Mouse (Mus musculus) v-Abl transformed pro-B cells (cell line): ENCODE data around the gene Ifitm2.

Experiments used
- in situ Hi-C, 2 experiments: fragments of 400-800 bp; cut with MboI; formaldehyde crosslinking; loops; one replicate each; pipeline ENCODE4 v1.15.1; 2025; ENCODE audit not compliant: unreplicated experiment in 2 of 2

Ifitm2 gene

DNA sequence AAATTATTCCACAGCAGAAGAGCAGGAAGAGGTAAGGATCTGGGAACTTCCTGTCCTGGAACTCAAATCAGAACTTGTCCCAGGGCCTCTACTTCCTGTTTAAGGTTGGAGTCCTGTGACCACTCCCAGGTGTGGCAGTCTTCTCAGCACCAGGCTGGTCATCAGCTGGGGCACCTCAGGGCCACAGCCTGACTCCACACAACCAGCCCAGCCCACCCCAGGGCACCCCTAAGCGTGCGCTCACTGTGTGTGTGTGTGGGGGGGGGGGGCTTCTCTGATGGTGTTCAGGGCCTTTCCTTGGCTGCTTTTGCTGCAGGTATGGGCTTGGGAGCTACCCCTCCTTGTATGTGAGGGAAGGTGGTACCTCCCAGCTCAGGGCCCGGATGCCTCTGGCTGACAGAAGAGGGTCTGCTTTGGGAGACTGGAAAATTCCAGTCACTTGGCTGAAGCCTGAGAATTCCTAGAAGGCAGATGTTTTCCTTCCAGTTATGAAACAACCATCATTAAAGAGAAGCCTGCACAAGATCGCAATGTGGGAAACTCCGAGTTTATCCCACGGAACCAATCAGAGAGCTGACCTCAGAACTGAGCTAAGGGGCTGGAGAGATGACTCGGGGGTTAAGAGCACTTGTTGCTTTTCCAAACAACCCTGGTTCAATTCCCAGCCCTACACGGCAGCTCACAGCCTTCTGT lies 15.8 kb upstream of the Ifitm2 start:
- in situ Hi-C loops, result loop anchor here in 1 of 2 experiments (25.0 kb wide), 1 partner anchor 216 kb away; the partner anchor contains the start of genes Hras and Lrrc56

GRCm38 (mm10) chr7:140970931-140971330 lies 15.1 kb upstream of the Ifitm2 start:
- in situ Hi-C loops, result loop anchor here in 1 of 2 experiments (25.0 kb wide), 1 partner anchor 216 kb away; the partner anchor contains the start of genes Hras and Lrrc56

GRCm38 (mm10) chr7:140968710-140969109 lies 12.9 kb upstream of the Ifitm2 start:
- in situ Hi-C loops, result loop anchor here in 1 of 2 experiments (25.0 kb wide), 1 partner anchor 219 kb away; the partner anchor contains the start of genes Hras and Lrrc56

DNA sequence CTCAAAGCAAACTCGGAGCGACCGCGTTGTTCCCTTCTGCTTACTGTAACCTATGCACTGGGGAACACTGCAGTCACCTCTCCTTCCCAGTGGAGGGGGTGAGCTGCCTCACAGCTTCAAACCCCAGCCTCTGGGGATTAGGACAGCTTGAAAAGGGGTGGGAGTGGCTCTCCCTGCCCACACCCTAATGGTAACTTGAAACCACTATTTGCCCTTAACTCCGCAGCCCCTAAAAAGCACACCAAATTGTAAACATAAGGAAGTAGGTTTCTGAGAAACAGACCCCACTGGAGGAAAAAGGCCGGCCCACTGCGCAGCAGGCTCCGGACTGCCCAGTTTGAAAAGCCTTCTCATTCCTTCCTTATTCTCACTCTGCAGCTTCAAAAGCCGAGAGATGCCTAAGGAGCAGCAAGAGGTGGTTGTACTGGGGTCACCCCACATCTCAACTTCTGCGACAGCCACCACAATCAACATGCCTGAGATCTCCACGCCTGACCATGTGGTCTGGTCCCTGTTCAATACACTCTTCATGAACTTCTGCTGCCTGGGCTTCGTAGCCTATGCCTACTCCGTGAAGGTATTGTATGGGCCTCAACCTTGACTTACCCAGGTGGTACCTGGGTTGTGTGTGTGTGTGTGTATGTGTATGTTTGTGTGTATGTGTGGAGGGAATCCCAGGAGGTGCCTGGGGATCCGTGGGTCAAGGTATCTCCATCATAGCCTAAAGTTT lies 12.2 kb upstream of the Ifitm2 start:
- in situ Hi-C loops, result loop anchor here in 1 of 2 experiments (25.0 kb wide), 1 partner anchor 219 kb away; the partner anchor contains the start of genes Hras and Lrrc56

DNA sequence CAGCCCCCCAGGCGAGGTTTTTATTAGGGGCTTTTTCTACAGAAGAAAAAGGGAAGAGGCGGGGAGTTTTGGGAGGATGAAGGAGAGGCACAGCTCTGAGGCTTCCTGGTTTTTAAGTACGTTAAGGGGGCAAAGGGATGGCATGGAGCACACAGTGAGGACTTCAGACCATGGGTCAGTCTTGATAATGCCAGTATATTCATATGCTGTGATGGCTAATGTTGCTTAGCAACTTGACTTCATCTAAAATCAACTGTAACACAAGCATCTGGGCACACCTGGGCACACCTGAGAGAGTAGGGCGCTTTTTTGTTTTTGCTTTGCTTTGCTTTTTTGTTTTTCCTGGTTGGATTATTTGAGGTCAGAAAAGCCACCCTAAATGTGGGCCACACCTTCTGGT lies 11.1 kb upstream of the Ifitm2 start, which contains the start of gene Ifitm1:
TSS of gene Ifitm1 (plus strand) at position 301 of the 400 bp plus-strand sequence.
- in situ Hi-C loops, result loop anchor here in 1 of 2 experiments (25.0 kb wide), 1 partner anchor 220 kb away; the partner anchor contains the start of genes Hras and Lrrc56

DNA sequence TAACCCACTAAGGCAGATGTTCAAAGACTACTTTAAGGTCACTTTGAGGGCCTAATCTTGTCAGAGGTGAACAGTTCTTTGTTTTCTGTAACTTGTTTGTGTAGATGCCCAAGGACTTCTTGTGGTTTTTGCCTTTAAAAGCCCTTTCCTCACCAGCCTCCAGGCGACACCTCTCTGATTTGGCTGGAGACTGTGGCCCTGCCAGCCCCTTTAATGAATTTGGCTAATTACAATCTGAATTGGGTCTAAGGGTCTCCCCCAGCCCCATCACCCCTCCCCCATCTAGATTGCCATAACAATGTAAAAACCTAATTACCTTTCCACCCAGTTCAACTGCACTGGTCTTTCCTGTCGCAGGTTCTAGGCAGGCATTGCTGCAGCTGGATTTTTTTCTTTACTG lies 6.9 kb upstream of the Ifitm2 start:
- in situ Hi-C loops, result loop anchor here in 1 of 2 experiments (25.0 kb wide), 1 partner anchor 225 kb away; the partner anchor contains the start of genes Hras and Lrrc56

GRCm38 (mm10) chr7:140961416-140961815 lies 5.6 kb upstream of the Ifitm2 start:
- in situ Hi-C loops, result loop anchor here in 1 of 2 experiments (25.0 kb wide), 1 partner anchor 226 kb away; the partner anchor contains the start of genes Hras and Lrrc56

DNA sequence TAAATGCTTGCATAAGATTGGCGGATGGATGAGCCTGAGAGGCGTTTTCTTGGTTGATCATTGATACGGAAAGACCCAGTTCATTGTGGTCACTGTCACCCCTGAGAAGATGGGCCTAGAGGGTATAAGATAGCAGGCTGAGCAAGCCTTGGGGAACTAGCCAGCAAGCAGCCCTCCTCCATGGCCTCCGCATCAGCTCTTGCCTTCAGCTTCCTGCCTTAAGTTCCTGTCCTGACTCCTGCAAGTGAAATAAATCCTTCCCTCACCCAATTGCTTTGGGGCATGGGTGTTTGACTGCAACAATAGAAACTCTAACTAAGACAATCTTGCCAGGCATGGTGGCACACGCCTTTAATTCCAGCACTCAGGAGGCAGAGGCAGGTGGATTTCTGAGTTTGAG lies 4.2 kb upstream of the Ifitm2 start:
- in situ Hi-C loops, result loop anchor here in 1 of 2 experiments (25.0 kb wide), 1 partner anchor 227 kb away; the partner anchor contains the start of genes Hras and Lrrc56

GRCm38 (mm10) chr7:140959181-140959901 lies 3.6 kb upstream of the Ifitm2 start:
- in situ Hi-C loops, result loop anchor here (5.0 to 25.0 kb wide), 5 partner anchors 38 to 228 kb away; partner anchors contain the start of genes Hras (in 1 of the 2), Ifitm3 (in 1 of the 2) and Lrrc56 (in 1 of the 2)

- in situ Hi-C loops, result loop anchor here (5.0 to 25.0 kb wide), 5 partner anchors 41 to 231 kb away; partner anchors contain the start of genes Hras (in 1 of the 2), Ifitm3 (in 1 of the 2) and Lrrc56 (in 1 of the 2)
Observed at GRCm38 (mm10) chr7:140956556-140956869, 726 bp upstream of the Ifitm2 start.

GRCm38 (mm10) chr7:140955342-140955741 lies 445 bp downstream of the Ifitm2 start:
- in situ Hi-C loops, result loop anchor here (5.0 to 25.0 kb wide), 5 partner anchors 42 to 232 kb away; partner anchors contain the start of genes Hras (in 1 of the 2), Ifitm3 (in 1 of the 2) and Lrrc56 (in 1 of the 2)

- in situ Hi-C loops, result loop anchor here (5.0 to 25.0 kb wide), 5 partner anchors 43 to 233 kb away; partner anchors contain the start of genes Hras (in 1 of the 2), Ifitm3 (in 1 of the 2) and Lrrc56 (in 1 of the 2)
Observed at GRCm38 (mm10) chr7:140954733-140955071, 1.1 kb downstream of the Ifitm2 start.

DNA sequence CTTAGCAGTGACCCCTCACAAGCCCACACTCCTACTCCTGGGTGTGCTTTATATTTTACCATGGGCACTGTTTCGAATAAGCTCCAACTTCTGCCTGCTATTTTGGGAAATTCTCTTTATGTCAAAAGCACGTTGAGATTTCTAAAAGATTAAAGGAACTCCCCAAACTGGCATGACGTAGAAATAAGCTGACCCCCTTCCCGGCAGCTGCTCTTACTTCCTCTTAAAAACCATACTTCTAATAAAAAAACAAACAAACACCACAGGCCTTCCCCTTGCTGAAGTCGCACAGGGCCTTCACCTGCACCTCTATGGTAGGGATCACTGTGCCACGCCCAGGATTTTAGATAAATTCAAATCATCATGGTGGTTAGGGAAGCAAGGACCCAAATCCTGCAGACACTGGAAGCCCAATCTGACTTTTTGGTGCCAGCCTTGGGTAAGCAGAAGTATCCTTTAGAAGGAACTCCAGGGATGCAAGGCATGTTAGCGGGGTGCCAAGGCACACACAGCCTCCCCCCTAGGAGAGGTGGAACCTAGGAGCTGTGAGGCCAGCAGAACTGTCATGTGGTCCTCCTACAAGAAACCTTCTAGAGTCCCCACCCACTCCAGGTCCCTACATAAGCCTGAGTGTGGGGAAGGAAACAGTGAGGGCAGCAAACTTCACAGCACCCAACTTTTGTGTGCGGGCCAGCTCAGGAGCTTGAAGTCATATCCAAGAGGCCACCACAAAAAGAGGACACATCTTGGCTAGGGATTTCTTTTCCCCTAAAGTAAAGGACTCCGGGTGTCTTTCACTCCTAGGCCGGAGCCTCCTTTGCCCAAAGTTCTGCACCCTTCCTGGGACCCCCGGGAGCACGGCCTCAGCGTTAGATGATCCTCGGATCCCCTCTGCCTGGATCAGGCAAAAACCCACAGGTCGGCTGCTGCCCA lies 1.7 kb downstream of the Ifitm2 start:
- in situ Hi-C loops, result loop anchor here in 1 of 2 experiments (25.0 kb wide), 1 partner anchor 233 kb away; the partner anchor contains the start of genes Hras and Lrrc56

GRCm38 (mm10) chr7:140953133-140953532 lies 2.7 kb downstream of the Ifitm2 start:
- in situ Hi-C loops, result loop anchor here in 1 of 2 experiments (25.0 kb wide), 1 partner anchor 234 kb away; the partner anchor contains the start of genes Hras and Lrrc56

GRCm38 (mm10) chr7:140952441-140952840 lies 3.3 kb downstream of the Ifitm2 start:
- in situ Hi-C loops, result loop anchor here in 1 of 2 experiments (25.0 kb wide), 1 partner anchor 235 kb away; the partner anchor contains the start of genes Hras and Lrrc56

GRCm38 (mm10) chr7:140951765-140952164 lies 4.0 kb downstream of the Ifitm2 start:
- in situ Hi-C loops, result loop anchor here in 1 of 2 experiments (25.0 kb wide), 1 partner anchor 236 kb away; the partner anchor contains the start of genes Hras and Lrrc56

DNA sequence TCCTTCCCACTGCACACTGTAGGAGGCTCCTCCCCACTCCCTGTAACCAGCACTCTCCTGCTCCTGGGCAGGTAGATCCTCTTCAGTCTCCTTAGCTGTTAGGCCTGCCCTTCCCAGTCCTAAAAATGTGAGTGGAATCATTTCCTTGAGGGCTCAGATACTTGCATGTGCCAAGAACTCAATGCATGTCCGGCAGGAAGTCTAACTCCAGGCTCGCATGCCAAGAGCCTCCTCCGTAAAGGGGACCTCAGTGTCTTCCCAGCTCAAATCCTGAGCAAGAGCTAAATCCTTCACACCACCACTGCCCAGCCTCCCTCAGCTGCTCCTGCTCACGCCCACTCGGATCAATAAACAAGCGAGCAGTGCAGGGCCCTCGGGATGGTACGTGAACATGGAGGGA lies 4.7 kb downstream of the Ifitm2 start:
- in situ Hi-C loops, result loop anchor here in 1 of 2 experiments (25.0 kb wide), 1 partner anchor 236 kb away; the partner anchor contains the start of genes Hras and Lrrc56
